Mouse (Mus musculus): Measurements from ENCODE around the gene Trim60.
A peak's percentile ranks its signal among the peaks of the same experiment; 100 is the strongest.

The Trim60 gene

GRCm38 (mm10) chr8:64987731-64988130 lies 30.7 kb downstream of the Trim60 start, which contains the start of gene Trim75:
TSS of gene Trim75 (minus strand) at chr8:64987831.
- no peak for ATAC-seq (ENCODE audit: low TSS enrichment)

- ATAC-seq (ENCODE audit: low TSS enrichment): no peak
Measured at GRCm38 (mm10) chr8:64983150-64983897, 35.1 kb downstream of the Trim60 start.

- peak; percentile 70; the same call in 1 of the 2 replicates for ATAC-seq (ENCODE audit: low TSS enrichment)
Measured at GRCm38 (mm10) chr8:64962836-64963235, 55.5 kb downstream of the Trim60 start.

GRCm38 (mm10) chr8:64959025-64959424 lies 59.4 kb downstream of the Trim60 start:
- ATAC-seq (ENCODE audit: low TSS enrichment): no peak

GRCm38 (mm10) chr8:64952101-64952500 lies 66.3 kb downstream of the Trim60 start:
- no peak for ATAC-seq (ENCODE audit: low TSS enrichment)
